Mouse (Mus musculus) heart, embryonic 16.5 days (tissue): ENCODE results near the gene Ripor3. TPM values are rescaled to one million over a fixed set of nuclear protein-coding genes. Genes with fewer than 3 reads are reported as not detected.

ENCODE experiments used
- ATAC-seq: fragments of 200-750 bp; cut with Nextera tagmentation; replicated peaks from 2 replicates; pipeline ENCODE4 v1.8.0; 2017; ENCODE audit warnings: moderate number of reproducible peaks; ENCODE audit not compliant: insufficient read depth, low FRiP score; ENCODE audit errors: extremely low read depth
- H3K27ac ChIP-seq: fragments of 300-500 bp; sonication (generic); 2 replicates; pipeline ENCODE4 v1.5.1; 2014; ENCODE audit warnings: mild to moderate bottlenecking, low read length, control low read depth, moderate library complexity
- H3K27me3 ChIP-seq: fragments of 300-500 bp; sonication (generic); 2 replicates; pipeline ENCODE4 v1.6.1; 2014; ENCODE audit warnings: low read length, mixed read lengths; ENCODE audit not compliant: control insufficient read depth, insufficient read depth
- H3K36me3 ChIP-seq: fragments of 300-500 bp; sonication (generic); 2 replicates; pipeline ENCODE4 v1.6.1; 2014; ENCODE audit not compliant: control insufficient read depth, insufficient read depth
- H3K4me1 ChIP-seq: fragments of 300-500 bp; sonication (generic); 2 replicates; pipeline ENCODE4 v1.6.1; 2014; ENCODE audit warnings: low read length, mixed read lengths; ENCODE audit not compliant: control insufficient read depth, insufficient read depth
- H3K4me2 ChIP-seq: fragments of 300-500 bp; sonication (generic); 2 replicates; pipeline ENCODE4 v1.6.1; 2014; ENCODE audit warnings: low read depth, mild to moderate bottlenecking, control low read depth, low read length
- H3K4me3 ChIP-seq: fragments of 300-500 bp; sonication (generic); 2 replicates; pipeline ENCODE4 v1.5.1; 2014; ENCODE audit warnings: mild to moderate bottlenecking, control low read depth, low read length
- H3K9ac ChIP-seq: fragments of 300-500 bp; sonication (generic); 2 replicates; pipeline ENCODE4 v1.6.1; 2014; ENCODE audit warnings: low read length, control low read depth
- H3K9me3 ChIP-seq: fragments of 300-500 bp; sonication (generic); replicated peaks from 2 replicates; pipeline ENCODE4 v1.6.1; 2016; ENCODE audit warnings: low read length; ENCODE audit not compliant: control insufficient read depth
- WGBS: fragments of 180-500 bp; shearing (Covaris S2); extraction: QIAGEN DNeasy Blood & Tissue Kit; methylation state at CpG from one replicate; pipeline ENCODE4 v1.1.7; 2014; 5-methylcytosine and 5-hydroxymethylcytosine counted together
- polyA plus RNA-seq: library from polyadenylated mRNA; unstranded; fragments of >200 nt; fragmentation: Nextera tagmentation; extraction: Ambion mirVana; gene quantifications from 2 replicates; pipeline ENCODE4 v1.2.1, GENCODE M21; 2015

Gene Ripor3
- polyA plus RNA-seq, 1 experiment from 2014 or later: 0.84 TPM

DNA sequence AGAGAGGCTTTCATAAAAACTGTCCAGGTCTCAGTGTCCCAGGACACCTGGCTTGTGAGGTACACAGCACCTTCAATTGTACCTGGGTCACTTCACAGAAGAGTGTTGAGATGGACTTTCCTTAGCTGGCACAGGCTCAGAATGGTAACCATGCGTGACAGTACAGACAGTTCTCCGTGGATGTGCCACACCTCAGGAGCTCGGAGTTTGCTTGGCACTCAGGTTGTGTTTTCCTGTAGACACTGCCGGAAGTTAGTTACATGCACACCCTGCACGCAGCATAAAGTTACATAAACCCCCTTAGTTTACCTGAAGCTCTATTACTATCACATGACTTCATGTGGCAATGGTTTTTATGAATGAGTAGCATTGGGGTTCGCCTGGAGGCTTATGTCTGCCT, 59.7 kb downstream of the Ripor3 start:
- ATAC-seq: no peak
- Histone ChIP-seq H3K4me2 (no peak overlapping the region), H3K27ac (no peak overlapping the region), H3K36me3 (no peaks in the 10 kb centered on the region), H3K9me3 (no peaks in the 10 kb centered on the region), H3K27me3 (no peaks in the 10 kb centered on the region), H3K4me3 (no peak overlapping the region), H3K4me1 (peaks cover 38% of the 10 kb centered on the region), H3K9ac (no peak overlapping the region)
- WGBS: 84% methylated on average over 6 of the region's 6 CpGs

DNA sequence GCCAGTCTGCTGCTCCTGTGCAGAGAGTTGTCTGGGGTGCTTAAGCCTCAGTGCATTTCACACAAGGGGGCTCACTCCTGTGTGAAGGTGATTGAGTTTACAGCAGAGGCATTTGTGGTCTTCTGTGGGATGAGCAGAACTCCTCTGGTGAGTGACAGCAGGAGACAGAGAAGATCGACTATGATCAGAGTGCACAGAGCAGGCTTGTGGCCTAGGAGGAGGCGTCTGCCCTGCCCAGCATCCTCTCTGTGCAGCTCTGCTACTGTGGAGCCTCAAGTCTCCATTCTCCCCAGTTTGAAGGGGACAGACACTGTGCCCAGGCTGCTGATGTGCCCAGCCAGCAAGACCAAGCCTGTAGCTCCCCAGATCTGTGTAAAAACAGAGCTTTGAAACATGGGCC, 60.6 kb downstream of the Ripor3 start:
- WGBS: 54% methylated on average over 2 of the region's 2 CpGs
- Histone ChIP-seq H3K9ac (no peak overlapping the region), H3K27ac (peak overlapping the region; percentile 66), H3K27me3 (no peaks in the 10 kb centered on the region), H3K9me3 (no peaks in the 10 kb centered on the region), H3K36me3 (no peaks in the 10 kb centered on the region), H3K4me3 (no peak overlapping the region), H3K4me2 (no peak overlapping the region), H3K4me1 (peaks cover 41% of the 10 kb centered on the region)
- ATAC-seq: no peak

DNA sequence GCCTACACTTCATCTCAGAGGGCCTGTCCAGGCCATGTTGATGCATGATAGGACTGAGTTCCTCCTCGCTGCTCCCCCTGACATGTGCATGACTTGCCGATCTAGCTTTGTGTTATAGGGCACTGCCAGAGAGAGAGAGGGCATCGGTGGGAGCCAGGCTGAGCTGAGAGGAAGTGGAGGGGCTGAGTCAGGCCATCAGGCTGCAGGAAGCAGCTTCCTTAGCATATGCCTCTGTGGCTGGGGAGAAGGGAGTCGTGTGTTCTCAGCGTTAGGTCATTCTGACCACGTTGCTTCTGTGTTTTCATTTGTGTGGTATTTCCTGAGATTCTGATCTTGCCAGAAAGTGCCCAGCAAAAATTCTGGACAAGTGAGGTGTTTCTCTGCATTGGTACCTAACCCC, 61.2 kb downstream of the Ripor3 start:
- ATAC-seq: peak; percentile 24; the same call in 1 of the 2 replicates
- Histone ChIP-seq H3K9ac (0 out of 2 replicates have a peak overlapping the region, but pooled peaks have one; percentile 11), H3K27ac (peak overlapping the region; percentile 66), H3K4me1 (peaks cover 45% of the 10 kb centered on the region), H3K4me3 (no peak overlapping the region), H3K36me3 (no peaks in the 10 kb centered on the region), H3K9me3 (no peaks in the 10 kb centered on the region), H3K27me3 (no peaks in the 10 kb centered on the region), H3K4me2 (no peak overlapping the region)
- 44% methylated on average over 6 of the region's 6 CpGs for WGBS

DNA sequence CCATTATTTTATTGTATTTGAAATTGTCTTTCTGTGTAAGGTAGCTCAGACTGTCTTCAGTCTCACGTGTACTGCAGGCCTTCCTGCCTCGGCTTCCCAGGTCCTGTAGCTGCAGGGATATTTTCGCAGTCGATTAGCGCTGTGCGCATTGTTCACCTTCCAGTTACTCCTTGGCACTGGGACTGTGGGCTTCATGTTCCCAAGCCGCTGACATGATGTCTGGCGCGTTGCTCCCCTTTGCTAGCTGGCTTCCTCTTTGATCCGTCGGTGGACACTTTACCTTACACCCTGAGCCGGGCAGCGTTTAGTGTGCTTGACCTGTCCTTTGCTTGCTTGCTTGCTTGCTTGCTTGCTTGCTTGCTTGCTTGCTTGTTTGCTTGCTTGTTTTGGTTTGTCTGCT, 61.9 kb downstream of the Ripor3 start:
- no peak overlapping the region for H3K4me3 ChIP-seq
- WGBS: 56% methylated on average over 13 of the region's 13 CpGs
- peaks cover 49% of the 10 kb centered on the region for H3K4me1 ChIP-seq
- no peak overlapping the region for H3K9ac ChIP-seq
- no peaks in the 10 kb centered on the region for H3K27me3 ChIP-seq
- H3K36me3 ChIP-seq: no peaks in the 10 kb centered on the region
- peak overlapping the region; percentile 66 for H3K27ac ChIP-seq
- no peaks in the 10 kb centered on the region for H3K9me3 ChIP-seq
- no peak overlapping the region for H3K4me2 ChIP-seq
- no peak for ATAC-seq

DNA sequence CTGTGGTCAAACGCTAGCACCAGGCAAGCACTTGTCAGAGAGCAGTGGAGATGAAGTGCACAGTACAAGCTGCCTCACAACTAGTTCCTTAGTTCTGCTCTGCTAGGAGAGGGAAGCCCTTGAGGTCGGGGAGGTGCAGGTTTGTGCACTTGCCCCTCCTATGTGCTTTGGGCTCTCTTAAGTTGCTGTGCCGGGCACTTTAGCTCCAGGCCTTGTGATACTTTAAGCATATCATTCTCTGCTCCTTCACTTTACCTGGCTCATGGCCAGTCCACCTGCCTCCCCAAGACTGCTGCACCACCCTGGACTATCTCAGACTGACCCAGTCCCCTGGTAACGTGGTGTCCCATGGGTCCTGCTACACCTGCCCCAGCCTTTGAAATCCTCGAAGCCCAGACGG, 62.4 kb downstream of the Ripor3 start:
- Histone ChIP-seq H3K4me3 (no peak overlapping the region), H3K9me3 (no peaks in the 10 kb centered on the region), H3K4me1 (peaks cover 54% of the 10 kb centered on the region), H3K27ac (0 out of 2 replicates have a peak overlapping the region, but pooled peaks have one; percentile 14), H3K4me2 (no peak overlapping the region), H3K9ac (no peak overlapping the region), H3K36me3 (no peaks in the 10 kb centered on the region), H3K27me3 (no peaks in the 10 kb centered on the region)
- ATAC-seq: no peak
- 65% methylated on average over 6 of the region's 6 CpGs for WGBS

DNA sequence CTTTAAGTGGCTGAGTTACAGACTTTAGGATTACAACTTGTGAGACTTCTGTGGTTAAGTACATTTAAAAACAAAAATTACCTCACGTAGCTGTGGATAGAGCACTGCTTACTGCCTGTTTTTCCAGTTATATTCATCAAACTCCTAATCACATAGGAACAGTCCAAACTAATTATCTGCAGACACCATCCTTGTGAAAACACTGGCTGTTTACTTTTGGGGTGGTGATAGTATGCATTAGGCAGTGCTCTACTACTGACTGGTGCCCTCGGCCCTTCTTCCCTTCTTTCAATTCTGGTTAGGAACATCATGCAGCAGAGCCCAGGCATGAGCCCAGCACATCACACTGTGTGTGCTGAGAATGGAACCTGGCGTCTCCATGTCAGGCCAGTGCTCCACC, 63.2 kb downstream of the Ripor3 start:
- 71% methylated on average over 3 of the region's 3 CpGs for WGBS
- no peak overlapping the region for H3K27ac ChIP-seq
- no peak for ATAC-seq
- H3K4me3 ChIP-seq: no peak overlapping the region
- peaks cover 62% of the 10 kb centered on the region for H3K4me1 ChIP-seq
- H3K36me3 ChIP-seq: no peaks in the 10 kb centered on the region
- H3K4me2 ChIP-seq: no peak overlapping the region
- no peaks in the 10 kb centered on the region for H3K27me3 ChIP-seq
- H3K9me3 ChIP-seq: no peaks in the 10 kb centered on the region
- no peak overlapping the region for H3K9ac ChIP-seq

DNA sequence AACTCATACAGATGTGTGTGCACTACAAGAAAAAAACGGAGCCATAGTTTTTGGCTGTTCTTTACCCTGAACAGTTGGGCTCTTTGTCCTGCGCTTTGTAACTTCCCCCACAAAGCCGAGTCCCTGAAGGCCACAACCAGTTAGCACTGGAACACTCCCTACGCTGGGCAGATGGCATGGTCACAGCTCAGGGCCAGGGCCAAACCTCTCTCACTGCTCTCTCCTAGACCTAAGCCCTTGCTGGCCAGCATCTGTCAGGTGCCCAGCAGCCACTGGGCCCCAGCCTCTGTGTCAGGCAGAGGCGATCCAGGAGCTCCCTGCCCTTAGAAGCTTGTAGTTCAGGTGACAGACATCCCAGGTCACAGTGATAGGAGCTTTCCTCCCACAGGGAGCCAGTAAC, 65.0 kb downstream of the Ripor3 start:
- H3K9me3 ChIP-seq: no peaks in the 10 kb centered on the region
- H3K9ac ChIP-seq: no peak overlapping the region
- no peak overlapping the region for H3K4me3 ChIP-seq
- peaks cover 70% of the 10 kb centered on the region for H3K4me1 ChIP-seq
- no peaks in the 10 kb centered on the region for H3K27me3 ChIP-seq
- no peak overlapping the region for H3K4me2 ChIP-seq
- H3K36me3 ChIP-seq: no peaks in the 10 kb centered on the region
- ATAC-seq: no peak
- H3K27ac ChIP-seq: no peak overlapping the region
- 77% methylated on average over 5 of the region's 5 CpGs for WGBS

DNA sequence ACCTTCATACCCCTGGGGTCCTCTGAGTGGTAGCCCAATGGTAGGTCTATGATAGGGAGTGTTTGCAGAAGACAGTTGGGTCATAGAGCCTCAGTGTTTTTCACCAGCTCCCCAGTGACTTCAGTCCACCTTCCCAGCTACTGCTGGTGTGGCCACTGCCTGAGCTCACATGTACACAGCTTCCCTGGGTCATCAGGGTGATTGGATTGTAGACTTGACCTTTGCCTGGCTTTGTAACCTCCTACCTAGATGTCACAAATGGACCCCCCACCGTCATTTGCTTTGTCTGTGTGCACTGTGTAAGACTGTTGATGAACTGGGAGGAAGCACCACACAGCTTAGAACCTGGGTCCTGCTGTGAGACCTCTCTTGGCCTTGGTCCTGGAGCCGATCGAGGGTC, 66.2 kb downstream of the Ripor3 start:
- ATAC-seq: no peak
- no peaks in the 10 kb centered on the region for H3K36me3 ChIP-seq
- no peak overlapping the region for H3K4me3 ChIP-seq
- peaks cover 77% of the 10 kb centered on the region for H3K4me1 ChIP-seq
- no peaks in the 10 kb centered on the region for H3K9me3 ChIP-seq
- 85% methylated on average over 3 of the region's 3 CpGs for WGBS
- H3K27ac ChIP-seq: no peak overlapping the region
- no peak overlapping the region for H3K9ac ChIP-seq
- no peak overlapping the region for H3K4me2 ChIP-seq
- H3K27me3 ChIP-seq: no peaks in the 10 kb centered on the region

DNA sequence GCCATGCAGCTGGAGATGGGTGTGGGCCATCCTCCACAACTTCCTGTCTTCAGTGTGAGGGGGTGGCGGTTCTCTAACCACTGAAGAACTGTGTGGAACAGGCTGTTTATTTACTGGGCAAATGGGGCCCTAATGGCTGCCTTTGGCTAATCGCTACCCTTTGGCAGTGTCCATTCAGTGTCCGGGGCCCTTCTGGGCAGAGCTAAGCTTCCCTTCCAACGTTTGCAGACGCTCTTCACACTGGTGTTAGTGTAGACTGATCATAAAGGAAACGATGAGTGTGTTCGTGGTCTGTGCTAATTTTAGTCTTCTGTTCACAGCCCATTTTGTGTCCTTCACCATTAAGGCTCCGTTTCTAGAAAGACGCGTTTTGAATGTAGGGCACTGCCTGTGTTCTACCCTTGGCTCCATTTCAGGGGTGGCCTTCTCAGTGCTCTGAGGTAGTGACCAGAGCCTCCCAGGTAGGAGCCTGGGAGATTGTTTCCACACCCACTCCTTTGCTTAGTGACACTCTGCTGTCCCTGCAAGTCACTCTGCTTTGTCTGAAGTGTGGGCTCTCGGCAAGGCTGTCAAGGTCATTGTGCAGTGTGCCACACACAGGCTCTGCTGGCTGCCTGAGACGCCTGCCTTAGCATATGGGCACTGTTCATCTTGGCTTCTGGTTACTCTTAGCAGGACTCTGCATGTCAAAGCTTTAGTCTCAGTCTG, 67.3 kb downstream of the Ripor3 start:
- peak overlapping the region; percentile 62 for H3K9ac ChIP-seq
- ATAC-seq: 0 out of 2 replicates have a peak, but pooled peaks have one; percentile 19
- no peak overlapping the region for H3K4me3 ChIP-seq
- no peaks in the 10 kb centered on the region for H3K27me3 ChIP-seq
- H3K4me1 ChIP-seq: peaks cover 75% of the 10 kb centered on the region
- H3K36me3 ChIP-seq: no peaks in the 10 kb centered on the region
- 34% methylated on average over 12 of the region's 12 CpGs for WGBS
- H3K9me3 ChIP-seq: no peaks in the 10 kb centered on the region
- peak overlapping the region; percentile 45 for H3K4me2 ChIP-seq
- H3K27ac ChIP-seq: peak overlapping the region; percentile 89
